Mouse (Mus musculus): ENCODE measurements around the gene Wrap53. TPM values are rescaled to one million over a fixed set of nuclear protein-coding genes. Genes with fewer than 3 reads are reported as not detected.

Gene Wrap53
- polyA plus RNA-seq, 1 experiment from 2014 or later = 28.3 TPM

DNA sequence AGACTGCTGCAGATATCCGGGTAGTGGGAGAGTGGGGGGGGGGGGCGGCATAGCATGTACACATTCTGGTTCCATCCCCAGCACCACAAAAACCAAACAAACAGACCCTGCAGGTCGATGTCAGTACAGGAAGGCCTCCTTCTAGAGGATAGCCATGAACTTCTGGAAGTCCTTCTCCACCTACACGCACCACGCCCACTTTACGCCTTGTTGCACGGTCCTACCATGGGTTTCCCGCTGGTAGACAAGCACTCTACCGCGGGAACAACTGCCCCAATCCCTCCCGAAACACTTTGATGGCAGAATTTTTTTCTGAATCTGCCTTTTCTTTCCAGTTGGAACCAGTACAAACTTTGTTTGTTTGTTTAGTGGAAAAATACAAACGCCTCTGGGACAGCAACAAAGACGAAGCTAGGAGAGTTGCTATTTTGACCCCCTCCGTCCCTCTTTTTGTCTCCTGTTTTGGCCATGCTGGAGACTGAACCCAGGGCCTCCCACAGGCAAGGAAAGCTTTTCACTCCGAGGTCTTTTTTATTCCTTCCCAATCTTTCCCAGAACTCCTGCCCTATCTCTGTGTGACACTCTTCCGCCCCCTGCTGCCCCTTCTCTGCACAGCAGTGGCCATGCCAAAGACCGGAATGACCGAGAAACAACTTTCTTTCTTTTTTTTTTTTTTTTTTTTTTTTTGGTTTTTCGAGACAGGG lies 33.6 kb upstream of the Wrap53 start:
- Histone ChIP-seq H3K27me3 (peaks cover 10% of the 10 kb centered on the region; the same call in 1 of the 2 replicates), H3K9me3 (no peaks in the 10 kb centered on the region), H3K4me2 (replicated peaks) (peak overlapping the region; percentile 46), H3K36me3 (no peaks in the 10 kb centered on the region), H3K4me1 (peaks cover 4% of the 10 kb centered on the region), H3K4me3 (no peak overlapping the region), H3K27ac (peak overlapping the region; percentile 22; the same call in 1 of the 2 replicates), H3K9ac (peak overlapping the region; percentile 26; the same call in 1 of the 2 replicates)
- ATAC-seq (ENCODE audit: low FRiP score, low read depth) = peak; percentile 68
- 12% methylated on average over 19 of the region's 19 CpGs for WGBS

DNA sequence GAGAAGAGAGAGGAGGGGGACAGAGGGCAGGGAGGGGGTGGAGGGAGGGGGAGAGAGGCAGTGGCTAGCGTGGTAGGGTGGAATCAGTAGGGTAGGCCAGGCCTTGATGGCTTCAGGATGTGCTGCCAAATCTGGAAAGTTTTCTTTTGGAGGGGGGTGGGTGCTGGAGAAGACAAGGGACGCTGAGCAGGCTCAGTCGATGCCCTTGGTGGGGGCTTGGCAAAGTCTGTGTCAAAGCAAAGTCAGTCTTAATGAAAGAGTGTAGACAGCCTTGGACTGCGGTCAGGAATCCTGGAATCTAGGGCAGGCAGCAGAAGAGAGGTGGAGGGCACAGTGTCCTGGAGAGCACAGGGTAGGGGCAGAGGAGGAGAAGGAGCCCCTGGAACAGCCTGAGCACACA lies 30.8 kb upstream of the Wrap53 start:
- Histone ChIP-seq H3K9ac (no peak overlapping the region), H3K9me3 (no peaks in the 10 kb centered on the region), H3K4me3 (no peak overlapping the region), H3K36me3 (no peaks in the 10 kb centered on the region), H3K27me3 (0 out of 2 replicates have a peak, but pooled peaks cover 5% of the 10 kb centered on the region), H3K27ac (no peak overlapping the region), H3K4me1 (peaks cover 4% of the 10 kb centered on the region), H3K4me2 (replicated peaks) (no peak overlapping the region)
- 58% methylated on average over 4 of the region's 4 CpGs for WGBS
- no peak for ATAC-seq (ENCODE audit: low FRiP score, low read depth)

DNA sequence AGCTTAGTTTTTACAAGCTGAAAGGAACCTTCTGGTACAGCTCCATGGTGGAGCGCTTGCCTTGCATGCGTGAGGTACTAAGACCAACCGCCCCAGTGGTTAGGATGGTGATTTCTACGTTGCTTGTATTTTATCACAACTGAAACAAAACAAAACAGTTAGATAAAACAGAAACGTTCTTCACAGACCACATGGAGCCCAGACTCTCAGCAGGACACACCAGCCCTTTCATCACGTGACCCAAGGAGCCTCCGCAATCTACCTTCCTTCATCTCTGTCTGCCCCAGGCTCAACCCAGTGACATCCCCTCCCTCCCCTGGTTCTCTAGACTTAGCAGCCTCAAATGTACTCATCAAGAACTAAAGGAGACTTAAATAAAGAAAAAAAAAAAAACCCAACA lies 29.4 kb upstream of the Wrap53 start:
- Histone ChIP-seq H3K4me2 (replicated peaks) (no peak overlapping the region), H3K27me3 (peaks cover 10% of the 10 kb centered on the region), H3K9ac (no peak overlapping the region), H3K27ac (no peak overlapping the region), H3K4me1 (peaks cover 10% of the 10 kb centered on the region), H3K4me3 (no peak overlapping the region), H3K9me3 (no peaks in the 10 kb centered on the region), H3K36me3 (no peaks in the 10 kb centered on the region)
- ATAC-seq (ENCODE audit: low FRiP score, low read depth) = no peak
- 61% methylated on average over 7 of the region's 7 CpGs for WGBS

DNA sequence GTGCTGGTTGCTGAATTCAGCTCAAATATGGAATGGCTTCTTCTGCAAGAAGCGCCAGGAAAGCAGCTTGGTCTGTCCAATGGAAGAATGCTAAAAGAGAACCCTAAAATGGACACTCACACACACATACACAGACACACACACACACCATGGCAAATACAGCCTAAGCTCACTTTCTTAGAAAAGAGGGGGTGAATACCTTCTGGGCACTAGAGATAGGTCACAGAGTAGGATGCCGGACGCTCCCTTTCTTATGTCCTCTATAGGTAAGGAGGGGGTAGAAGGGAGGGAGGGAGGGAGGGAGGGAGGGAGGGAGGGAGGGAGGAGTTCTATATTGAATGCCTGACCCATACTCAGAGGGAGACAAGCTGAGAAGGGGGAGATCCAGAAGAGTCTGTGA lies 28.5 kb upstream of the Wrap53 start:
- peaks cover 14% of the 10 kb centered on the region for H3K4me1 ChIP-seq
- WGBS = 90% methylated on average over 3 of the region's 3 CpGs
- no peak overlapping the region for H3K27ac ChIP-seq
- no peak overlapping the region for H3K4me2 ChIP-seq (replicated peaks)
- no peaks in the 10 kb centered on the region for H3K36me3 ChIP-seq
- ATAC-seq (ENCODE audit: low FRiP score, low read depth) = no peak
- no peak overlapping the region for H3K9ac ChIP-seq
- H3K27me3 ChIP-seq = peaks cover 19% of the 10 kb centered on the region
- no peaks in the 10 kb centered on the region for H3K9me3 ChIP-seq
- no peak overlapping the region for H3K4me3 ChIP-seq

DNA sequence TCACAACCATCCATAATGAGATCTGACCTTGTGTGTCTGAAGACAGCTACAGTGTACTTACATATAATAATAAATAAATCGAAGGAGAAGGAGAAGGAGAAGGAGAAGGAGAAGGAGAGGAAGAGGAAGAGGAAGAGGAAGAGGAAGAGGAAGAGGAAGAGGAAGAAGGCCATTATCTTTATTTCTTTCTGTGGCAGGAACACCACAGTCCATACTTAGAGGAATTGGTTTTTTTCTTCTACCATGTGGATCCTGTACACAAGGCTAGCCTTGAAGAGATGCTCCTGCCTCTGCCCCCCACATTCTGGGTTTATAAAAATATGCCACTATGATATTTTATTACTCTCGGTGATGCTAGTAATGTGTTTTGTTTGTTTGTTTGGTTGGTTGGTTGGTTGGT lies 26.8 kb upstream of the Wrap53 start:
- Histone ChIP-seq H3K9ac (no peak overlapping the region), H3K4me1 (peaks cover 13% of the 10 kb centered on the region), H3K27me3 (peaks cover 25% of the 10 kb centered on the region), H3K4me2 (replicated peaks) (peak overlapping the region; percentile 100; the same call in 1 of the 2 replicates), H3K4me3 (no peak overlapping the region), H3K27ac (no peak overlapping the region), H3K36me3 (0 out of 2 replicates have a peak, but pooled peaks cover 2% of the 10 kb centered on the region), H3K9me3 (no peaks in the 10 kb centered on the region)
- ATAC-seq (ENCODE audit: low FRiP score, low read depth) = no peak
- 83% methylated on average over 2 of the region's 2 CpGs for WGBS

DNA sequence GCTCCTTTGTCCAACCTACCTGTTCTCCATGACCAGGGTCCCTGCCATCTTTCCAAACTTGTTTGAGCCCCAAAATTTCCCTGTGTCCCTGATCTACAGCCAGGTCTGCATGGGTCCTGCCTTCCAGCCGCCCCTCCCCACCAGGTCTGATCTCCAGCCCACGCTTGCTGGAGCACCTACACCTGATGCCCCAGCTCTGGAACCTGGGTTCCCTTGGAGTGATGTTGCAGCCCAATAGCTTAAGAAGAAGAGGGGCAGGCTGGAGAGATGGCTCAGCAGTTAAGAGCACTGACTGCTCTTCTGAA lies 26.4 kb upstream of the Wrap53 start:
- H3K4me1 ChIP-seq = peaks cover 13% of the 10 kb centered on the region
- 0 out of 2 replicates have a peak, but pooled peaks cover 4% of the 10 kb centered on the region for H3K36me3 ChIP-seq
- H3K9ac ChIP-seq = no peak overlapping the region
- ATAC-seq (ENCODE audit: low FRiP score, low read depth) = no peak
- no peaks in the 10 kb centered on the region for H3K9me3 ChIP-seq
- peaks cover 29% of the 10 kb centered on the region for H3K27me3 ChIP-seq
- peak overlapping the region; percentile 100 for H3K4me2 ChIP-seq (replicated peaks)
- 69% methylated on average over 2 of the region's 2 CpGs for WGBS
- H3K27ac ChIP-seq = no peak overlapping the region
- H3K4me3 ChIP-seq = peak overlapping the region; percentile 64

DNA sequence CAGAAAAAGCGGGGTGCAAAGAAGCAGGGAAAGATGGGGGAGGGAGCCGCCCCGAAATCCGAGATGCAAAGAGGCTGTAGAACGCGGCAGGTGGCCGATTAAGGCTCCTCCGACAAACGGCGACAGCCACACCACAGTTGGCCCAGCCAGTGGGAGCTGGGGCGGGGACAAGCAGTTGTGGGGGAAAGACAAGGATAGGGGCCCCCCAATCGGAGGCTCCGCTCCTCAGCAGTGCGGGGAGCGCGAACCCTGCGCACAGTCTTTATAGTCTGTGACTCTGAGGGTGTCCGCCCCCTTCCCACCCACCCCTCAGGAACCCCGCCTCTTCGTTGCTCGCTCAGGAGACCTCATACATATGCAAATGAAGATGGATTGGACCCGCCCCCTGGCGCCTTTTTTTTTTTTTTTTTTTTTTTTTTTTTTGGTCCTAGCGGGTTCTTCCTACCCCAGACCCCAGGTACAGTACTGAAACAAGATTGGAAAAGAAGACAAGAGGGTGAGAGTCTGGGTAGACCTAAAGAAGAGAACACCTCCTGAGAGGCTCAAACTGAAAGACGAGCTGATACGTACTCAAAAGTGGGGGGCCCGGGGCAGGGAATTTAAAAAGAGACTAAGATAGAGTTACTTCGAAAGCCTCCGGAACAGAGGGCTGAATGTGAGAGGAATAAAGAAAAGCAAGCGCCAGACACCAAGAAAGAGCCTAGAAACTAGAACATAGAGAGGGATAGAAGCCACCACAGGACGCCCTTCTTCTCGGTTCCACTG lies 25.9 kb upstream of the Wrap53 start, which contains the start of gene Atp1b2:
Gene Atp1b2, minus strand, starts transcription at position 217 of the 765 bp plus-strand sequence.
- Histone ChIP-seq H3K4me1 (peaks cover 13% of the 10 kb centered on the region), H3K36me3 (0 out of 2 replicates have a peak, but pooled peaks cover 4% of the 10 kb centered on the region), H3K4me3 (peak within 1 kb of the TSS; percentile 64), H3K27ac (no peak within 1 kb of the TSS), H3K4me2 (replicated peaks) (peak within 1 kb of the TSS; percentile 100), H3K27me3 (peaks cover 29% of the 10 kb centered on the region), H3K9ac (peak within 1 kb of the TSS; percentile 80), H3K9me3 (no peaks in the 10 kb centered on the region)
- 1% methylated on average over 32 of the region's 32 CpGs for WGBS
- ATAC-seq (ENCODE audit: low FRiP score, low read depth) = peak; percentile 90

DNA sequence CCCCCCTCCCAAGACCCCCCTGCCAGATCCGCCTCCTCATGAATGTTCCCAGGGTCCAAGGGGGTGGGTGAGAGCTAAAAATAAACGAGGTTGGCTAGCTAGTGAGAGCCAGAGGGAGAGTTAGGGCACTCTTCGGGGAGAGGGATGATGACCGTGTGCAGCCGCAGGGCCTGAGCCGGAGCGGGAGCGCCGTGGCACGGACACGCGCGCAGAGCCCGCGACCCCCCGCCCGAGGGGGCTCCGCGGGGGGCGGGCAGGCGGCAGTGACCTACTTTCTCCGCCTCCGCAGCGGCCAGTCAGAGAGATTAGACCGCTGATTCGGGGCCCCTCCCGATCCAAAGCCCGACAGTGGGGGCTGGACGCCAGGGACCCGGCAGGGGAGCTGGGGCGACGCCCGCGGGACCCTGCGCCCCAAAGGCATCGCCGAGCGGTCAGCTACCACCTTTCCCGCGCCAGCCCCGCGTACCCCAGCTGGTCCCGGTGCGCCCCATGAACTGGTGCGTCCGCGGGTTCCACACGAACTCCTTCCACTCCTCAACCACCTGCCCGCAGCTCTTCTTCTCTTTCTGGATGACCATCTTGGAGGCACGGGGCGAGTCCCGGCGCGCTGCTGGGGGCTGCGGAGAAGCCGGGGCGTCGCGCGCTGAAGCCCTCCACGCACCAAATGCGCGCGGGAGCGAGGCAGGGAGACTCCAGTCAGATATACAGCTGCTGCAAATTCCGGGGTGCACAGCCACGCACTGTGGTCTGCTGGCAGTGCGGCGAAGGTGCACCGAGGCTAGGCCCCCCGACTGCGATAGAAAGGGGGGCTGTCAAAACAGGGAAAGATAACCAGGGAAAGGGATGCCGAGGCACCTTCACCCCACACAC lies 25.0 kb upstream of the Wrap53 start:
- peak; percentile 41 for ATAC-seq (ENCODE audit: low FRiP score, low read depth)
- peak overlapping the region; percentile 64 for H3K4me3 ChIP-seq
- peak overlapping the region; percentile 100 for H3K4me2 ChIP-seq (replicated peaks)
- peaks cover 22% of the 10 kb centered on the region for H3K4me1 ChIP-seq
- 0 out of 2 replicates have a peak, but pooled peaks cover 4% of the 10 kb centered on the region for H3K36me3 ChIP-seq
- no peak overlapping the region for H3K27ac ChIP-seq
- H3K27me3 ChIP-seq = peaks cover 29% of the 10 kb centered on the region
- peak overlapping the region; percentile 80 for H3K9ac ChIP-seq
- H3K9me3 ChIP-seq = no peaks in the 10 kb centered on the region
- under 1% methylated on average over 73 of the region's 73 CpGs for WGBS

DNA sequence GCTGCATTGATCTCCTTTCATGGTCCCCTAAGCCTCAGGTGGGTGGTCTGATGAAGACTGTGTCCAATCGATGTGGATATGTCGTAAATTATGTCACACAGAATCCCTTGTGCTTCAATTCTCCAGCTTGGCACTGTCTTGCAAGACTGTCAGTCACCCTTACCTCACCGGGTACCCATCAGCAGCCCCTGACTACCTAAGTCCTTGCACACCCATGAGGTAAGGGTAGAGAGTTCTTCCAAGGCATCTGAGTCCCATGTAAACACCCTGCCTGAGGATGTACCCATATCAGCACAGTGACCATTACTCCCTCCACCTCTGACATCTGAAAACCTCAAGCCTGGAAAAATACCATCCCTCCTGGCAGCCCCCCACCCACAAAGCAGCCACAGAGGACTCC lies 24.3 kb upstream of the Wrap53 start:
- Histone ChIP-seq H3K27me3 (peaks cover 29% of the 10 kb centered on the region), H3K4me1 (peaks cover 28% of the 10 kb centered on the region), H3K9me3 (no peaks in the 10 kb centered on the region), H3K4me2 (replicated peaks) (peak overlapping the region; percentile 100), H3K9ac (peak overlapping the region; percentile 80; the same call in 1 of the 2 replicates), H3K4me3 (peak overlapping the region; percentile 64), H3K27ac (no peak overlapping the region), H3K36me3 (0 out of 2 replicates have a peak, but pooled peaks cover 4% of the 10 kb centered on the region)
- 42% methylated on average over 3 of the region's 3 CpGs for WGBS
- ATAC-seq (ENCODE audit: low FRiP score, low read depth) = no peak

DNA sequence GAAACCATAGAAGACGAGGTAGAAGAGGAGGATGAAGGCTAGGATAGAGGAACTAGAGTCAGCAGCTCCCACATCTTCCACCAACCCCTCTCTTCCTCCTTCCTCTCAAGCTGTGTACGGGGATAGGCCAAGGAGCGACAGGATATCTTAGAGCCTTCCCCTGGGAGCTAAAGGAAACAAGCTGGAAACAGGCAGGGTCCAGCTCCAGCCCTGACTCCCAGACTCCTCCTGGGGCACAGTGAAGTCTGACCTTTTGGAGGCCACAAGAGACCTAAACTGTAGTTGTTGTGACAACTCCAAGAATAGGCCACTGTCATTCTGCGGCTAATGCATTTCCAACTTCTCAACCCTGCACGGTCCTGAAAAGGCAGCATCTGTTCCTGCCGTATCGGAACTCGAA lies 23.5 kb upstream of the Wrap53 start:
- H3K4me2 ChIP-seq (replicated peaks) = peak overlapping the region; percentile 100; the same call in 1 of the 2 replicates
- 80% methylated on average over 8 of the region's 8 CpGs for WGBS
- H3K4me3 ChIP-seq = no peak overlapping the region
- ATAC-seq (ENCODE audit: low FRiP score, low read depth) = no peak
- H3K27ac ChIP-seq = no peak overlapping the region
- H3K36me3 ChIP-seq = 0 out of 2 replicates have a peak, but pooled peaks cover 4% of the 10 kb centered on the region
- H3K27me3 ChIP-seq = peaks cover 29% of the 10 kb centered on the region
- no peaks in the 10 kb centered on the region for H3K9me3 ChIP-seq
- peaks cover 31% of the 10 kb centered on the region for H3K4me1 ChIP-seq
- no peak overlapping the region for H3K9ac ChIP-seq

DNA sequence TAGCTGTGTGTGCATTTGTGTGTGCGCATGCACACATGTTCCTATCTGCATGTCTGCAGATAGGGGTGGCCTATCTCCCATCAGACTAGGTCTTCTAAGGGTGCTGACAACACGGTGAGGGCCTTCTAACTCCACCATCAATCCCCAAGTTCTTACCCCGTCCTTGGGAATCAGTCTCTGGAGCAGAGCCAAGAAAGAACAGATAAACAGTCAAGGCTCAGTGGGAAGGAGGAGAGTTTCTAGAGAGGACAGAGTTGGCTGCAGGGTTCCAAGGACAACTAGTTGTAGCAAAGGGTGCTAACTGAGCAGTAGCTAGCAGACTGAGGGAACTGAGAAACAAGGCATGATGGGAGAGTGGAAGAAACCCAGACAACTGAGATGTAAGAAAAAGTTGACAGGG lies 21.7 kb upstream of the Wrap53 start:
- WGBS = 82% methylated on average over 3 of the region's 3 CpGs
- H3K9me3 ChIP-seq = no peaks in the 10 kb centered on the region
- peaks cover 29% of the 10 kb centered on the region for H3K27me3 ChIP-seq
- H3K4me1 ChIP-seq = peaks cover 31% of the 10 kb centered on the region
- H3K9ac ChIP-seq = no peak overlapping the region
- no peak overlapping the region for H3K27ac ChIP-seq
- no peak overlapping the region for H3K4me3 ChIP-seq
- H3K4me2 ChIP-seq (replicated peaks) = no peak overlapping the region
- 0 out of 2 replicates have a peak, but pooled peaks cover 4% of the 10 kb centered on the region for H3K36me3 ChIP-seq
- no peak for ATAC-seq (ENCODE audit: low FRiP score, low read depth)
